Mouse (Mus musculus): ENCODE measurements around the gene Adamts2.

Adamts2 gene

GRCm38 (mm10) chr11:50841023-50841735, 239.3 kb downstream of the Adamts2 start, which contains the start of gene Zfp879:
Zfp879 (minus strand) TSS chr11:50841552.
- DNase-seq (ENCODE audit: low read depth in 1 of 2, low spot score in 2 of 2), result no peak

- no peak for DNase-seq (ENCODE audit: low read depth in 1 of 2, low spot score in 2 of 2)
Observed at GRCm38 (mm10) chr11:50845951-50846350, 244.1 kb downstream of the Adamts2 start.

GRCm38 (mm10) chr11:50847047-50847446, 245.2 kb downstream of the Adamts2 start:
- DNase-seq (ENCODE audit: low read depth in 1 of 2, low spot score in 2 of 2), result no peak

GRCm38 (mm10) chr11:50848520-50849137, 246.7 kb downstream of the Adamts2 start:
- DNase-seq (ENCODE audit: low read depth in 1 of 2, low spot score in 2 of 2), result no peak

- DNase-seq (ENCODE audit: low read depth in 1 of 2, low spot score in 2 of 2), result no peak
Observed at GRCm38 (mm10) chr11:50849310-50849709, 247.4 kb downstream of the Adamts2 start.

- DNase-seq (ENCODE audit: low read depth in 1 of 2, low spot score in 2 of 2), result no peak
Observed at GRCm38 (mm10) chr11:50850177-50850735, 248.4 kb downstream of the Adamts2 start, which contains the start of gene Grm6. Grm6 (plus strand) TSS chr11:50850685.

- no peak for DNase-seq (ENCODE audit: low read depth in 1 of 2, low spot score in 2 of 2)
Observed at GRCm38 (mm10) chr11:50850989-50851601, 249.2 kb downstream of the Adamts2 start.
